Mouse (Mus musculus) right cerebral cortex, postnatal 10 days (tissue): Measurements from ENCODE around the gene S1pr4.
A peak's percentile ranks its signal among the peaks of the same experiment; 100 is the strongest.

Experiments used
- DNase-seq, 2 experiments: peaks; one replicate each; pipeline ENCODE4 v3.0.0; 2021; ENCODE audit warnings: low spot score in 2 of 2

Gene S1pr4

GRCm38 (mm10) chr10:81464405-81465264, 35.3 kb downstream of the S1pr4 start:
- peak; percentile 56 to 59 for DNase-seq

GRCm38 (mm10) chr10:81463531-81463930, 36.4 kb downstream of the S1pr4 start:
- peak; percentile 21 to 30 for DNase-seq

- peak; percentile 21 to 35 for DNase-seq
Measured at GRCm38 (mm10) chr10:81462917-81463316, 37.0 kb downstream of the S1pr4 start.

GRCm38 (mm10) chr10:81462415-81462804, 37.5 kb downstream of the S1pr4 start:
- DNase-seq = peak in 1 of 2 experiments; percentile 47

- peak; percentile 29 to 39 for DNase-seq
Measured at GRCm38 (mm10) chr10:81461673-81462414, 38.1 kb downstream of the S1pr4 start.

- no peak for DNase-seq
Measured at GRCm38 (mm10) chr10:81460951-81461350, 39.0 kb downstream of the S1pr4 start.

- peak; percentile 40 to 50 for DNase-seq
Measured at GRCm38 (mm10) chr10:81460471-81460870, 39.5 kb downstream of the S1pr4 start.

GRCm38 (mm10) chr10:81459399-81459798, 40.5 kb downstream of the S1pr4 start:
- peak; percentile 19 to 31 for DNase-seq

- peak in 1 of 2 experiments; percentile 22 for DNase-seq
Measured at GRCm38 (mm10) chr10:81458267-81458666, 41.7 kb downstream of the S1pr4 start.

- DNase-seq = peak; percentile 26 to 39
Measured at GRCm38 (mm10) chr10:81457624-81458023, 42.3 kb downstream of the S1pr4 start.

- peak in 1 of 2 experiments; percentile 22 for DNase-seq
Measured at GRCm38 (mm10) chr10:81456983-81457563, 42.9 kb downstream of the S1pr4 start.

GRCm38 (mm10) chr10:81455181-81455895, 44.6 kb downstream of the S1pr4 start, which contains the start of gene Nfic:
Gene Nfic (minus strand): TSS chr10:81455635.
- peak in 1 of 2 experiments; percentile 21 for DNase-seq

- DNase-seq = peak in 1 of 2 experiments; percentile 15
Measured at GRCm38 (mm10) chr10:81454106-81454505, 45.8 kb downstream of the S1pr4 start.

- DNase-seq = peak; percentile 23 to 26
Measured at GRCm38 (mm10) chr10:81452947-81453288, 47.0 kb downstream of the S1pr4 start.

- peak; percentile 27 to 29 for DNase-seq
Measured at GRCm38 (mm10) chr10:81452237-81452946, 47.5 kb downstream of the S1pr4 start.

GRCm38 (mm10) chr10:81451365-81451745, 48.6 kb downstream of the S1pr4 start:
- DNase-seq = peak in 1 of 2 experiments; percentile 14

GRCm38 (mm10) chr10:81450641-81451364, 49.1 kb downstream of the S1pr4 start:
- peak in 1 of 2 experiments; percentile 22 for DNase-seq

- peak; percentile 75 to 86 for DNase-seq
Measured at GRCm38 (mm10) chr10:81450140-81450539, 49.8 kb downstream of the S1pr4 start.
